Mouse (Mus musculus) heart, embryonic 10.5 days (tissue): Measurements from ENCODE around the gene Gpatch2l. TPM values are rescaled to one million over a fixed set of nuclear protein-coding genes. Genes with fewer than 3 reads are reported as not detected.

Experiments
- polyA plus RNA-seq: library from polyadenylated mRNA; unstranded; fragments of >200 nt; fragmentation: Nextera tagmentation; extraction: Ambion mirVana; gene quantifications from 2 replicates; pipeline ENCODE4 v1.2.1, GENCODE M21; 2016

Gpatch2l gene
- polyA plus RNA-seq, 1 experiment from 2014 or later, result 15.7 TPM

Other genes with a start within 250 kb of the Gpatch2l start
- gene Tgfb3, start 162.8 kb upstream of the Gpatch2l start, polyA plus RNA-seq, result 13.0 and 15.3 TPM in 2 replicates
- gene Ift43, start 159.3 kb upstream of the Gpatch2l start, polyA plus RNA-seq, result 104 and 114 TPM in 2 replicates
- 1.6 and 3.1 TPM in 2 replicates for gene Esrrb, start 119.3 kb downstream of the Gpatch2l start, polyA plus RNA-seq